Mouse (Mus musculus) WW6 (cell line): ENCODE data around the gene Riok2.
A peak's percentile ranks its signal among the peaks of the same experiment; 100 is the strongest.
"Not testable (repeated sequence)": the region's sequence is repeated elsewhere in the genome, so short reads cannot be mapped to it uniquely, and the experiment has no call there.

Experiments used
- DNase-seq: peaks from one replicate; pipeline ENCODE4 v3.0.0-alpha.2; 2013; ENCODE audit warnings: low read depth, low spot score

The Riok2 gene

DNA sequence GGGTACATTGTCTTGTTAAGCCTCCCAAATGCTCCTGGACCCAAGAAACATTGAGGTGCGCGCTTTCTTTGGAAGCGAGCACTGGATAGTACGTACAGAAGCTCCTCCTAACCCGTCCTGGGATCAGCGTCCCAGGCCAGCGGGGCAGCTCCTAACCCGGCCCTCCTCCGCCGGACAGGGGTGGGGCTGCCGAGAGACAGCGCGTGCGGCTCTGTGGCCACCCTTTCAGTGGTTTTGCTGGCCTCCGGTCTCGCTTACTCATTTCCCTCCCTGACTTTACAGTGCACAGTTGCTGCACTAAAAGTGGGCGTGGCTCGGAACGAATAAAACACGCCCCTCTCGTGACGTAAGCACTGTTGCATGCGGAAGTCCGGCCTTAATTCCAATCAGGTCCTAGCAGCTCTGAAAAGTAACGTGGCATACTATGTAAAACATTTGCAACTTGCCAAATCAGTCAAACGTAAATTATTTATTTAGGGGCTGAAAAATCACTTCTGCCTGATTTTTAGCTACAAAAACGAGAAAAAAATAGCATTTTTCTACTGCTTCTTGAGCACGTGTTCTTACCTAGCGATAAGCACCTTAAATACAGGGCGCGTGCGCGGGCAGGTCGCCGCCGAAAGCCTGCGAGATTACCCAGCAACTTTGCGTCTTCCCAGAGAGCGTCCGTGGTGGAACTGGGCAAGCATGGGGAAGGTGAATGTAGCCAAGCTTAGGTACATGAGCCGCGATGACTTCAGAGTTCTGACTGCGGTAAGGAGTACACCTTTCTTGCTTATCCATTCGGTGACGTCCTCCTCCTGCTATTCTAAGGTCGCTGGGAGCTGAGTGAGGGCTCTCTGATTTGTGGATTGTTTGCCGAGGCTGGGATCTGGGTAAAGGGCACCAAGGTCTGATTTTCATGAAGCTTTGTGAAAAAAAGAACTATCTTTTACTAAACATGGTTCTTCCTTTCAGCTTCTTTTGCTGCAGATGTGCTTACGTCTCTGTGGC lies at the start of gene Riok2:
Riok2 (plus strand) TSS at position 392 of the 993 bp plus-strand sequence.
- peak; percentile 88 for DNase-seq

DNA sequence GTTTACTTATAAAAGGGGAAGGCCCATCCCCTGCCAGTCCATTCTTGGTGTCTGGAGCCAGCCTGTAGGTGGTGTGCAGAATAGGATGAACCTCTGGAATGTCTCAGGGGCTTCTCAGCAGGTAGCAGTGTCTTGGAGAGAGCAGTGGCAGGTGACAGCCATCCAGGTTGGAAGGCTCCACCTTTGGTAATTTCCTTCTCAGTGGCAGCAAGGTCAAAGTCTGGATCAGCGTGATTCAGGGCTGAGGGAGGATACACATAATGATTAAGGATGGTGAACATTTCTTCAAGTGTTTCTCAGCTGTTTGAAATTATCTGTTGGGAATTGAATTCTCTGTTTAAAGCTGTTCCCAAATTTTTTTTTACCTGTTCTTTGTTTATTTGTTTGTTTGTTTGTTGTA lies 48.1 kb upstream of the Riok2 start:
- not testable (repeated sequence) for DNase-seq

GRCm38 (mm10) chr17:17326636-17327035 lies 47.5 kb upstream of the Riok2 start:
- DNase-seq = no peak

GRCm38 (mm10) chr17:17345374-17346183 lies 28.5 kb upstream of the Riok2 start:
- not testable (repeated sequence) for DNase-seq

DNA sequence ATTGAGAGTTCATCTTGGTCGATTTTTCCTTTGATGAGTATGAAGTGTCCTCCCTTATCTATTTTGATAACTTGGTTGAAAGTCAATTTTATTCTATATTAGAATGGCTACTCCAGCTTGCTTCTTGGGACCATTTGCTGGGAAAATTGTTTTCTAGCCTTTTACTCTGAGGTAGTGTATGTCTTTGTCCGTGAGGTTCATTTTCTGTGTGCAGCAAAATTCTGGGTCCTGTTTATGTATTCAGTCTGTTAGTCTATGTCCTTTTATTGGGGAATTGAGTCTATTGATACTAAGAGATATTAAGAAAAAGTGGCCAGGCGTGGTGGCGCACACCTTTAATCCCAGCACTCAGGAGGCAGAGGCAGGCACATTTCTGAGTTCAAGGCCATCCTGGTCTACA lies 27.8 kb upstream of the Riok2 start:
- not testable (repeated sequence) for DNase-seq

GRCm38 (mm10) chr17:17373550-17373917 lies 575 bp upstream of the Riok2 start:
- no peak for DNase-seq

GRCm38 (mm10) chr17:17375581-17375980 lies 1.5 kb downstream of the Riok2 start:
- no peak for DNase-seq

DNA sequence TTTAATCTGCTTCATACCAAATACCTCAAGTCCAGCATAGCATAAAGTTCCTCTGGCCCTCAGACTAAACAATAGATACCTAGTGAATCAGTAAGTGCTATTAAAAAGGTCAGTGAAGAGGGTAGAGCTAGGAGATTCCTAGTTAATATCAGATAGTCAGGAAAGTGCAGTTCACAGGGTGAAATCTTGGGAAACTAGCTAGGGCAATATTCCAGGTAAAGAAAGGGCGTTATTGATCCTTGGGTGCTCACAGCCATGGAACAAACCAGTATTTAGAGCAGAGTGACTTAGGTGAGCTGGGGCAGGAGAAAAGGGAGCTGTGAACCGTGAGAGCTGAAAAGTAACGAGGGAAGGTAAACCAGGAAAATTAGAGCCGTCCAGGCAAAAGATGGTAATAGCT lies 9.6 kb downstream of the Riok2 start:
- no peak for DNase-seq

GRCm38 (mm10) chr17:17384502-17384901 lies 10.4 kb downstream of the Riok2 start:
- DNase-seq = no peak

GRCm38 (mm10) chr17:17386117-17386516 lies 12.0 kb downstream of the Riok2 start:
- DNase-seq = no peak

- no peak for DNase-seq
These were observed 17.7 kb downstream of the Riok2 start for GRCm38 (mm10) chr17:17391823-17392222.

GRCm38 (mm10) chr17:17392863-17393262 lies 18.8 kb downstream of the Riok2 start:
- DNase-seq = no peak

- no peak for DNase-seq
These were observed 19.2 kb downstream of the Riok2 start for GRCm38 (mm10) chr17:17393300-17393699.

GRCm38 (mm10) chr17:17394336-17394735 lies 20.2 kb downstream of the Riok2 start:
- no peak for DNase-seq

- DNase-seq = no peak
These were observed 22.8 kb downstream of the Riok2 start for GRCm38 (mm10) chr17:17396869-17397268.

- DNase-seq = no peak
These were observed 24.6 kb downstream of the Riok2 start for GRCm38 (mm10) chr17:17398664-17399063.

DNA sequence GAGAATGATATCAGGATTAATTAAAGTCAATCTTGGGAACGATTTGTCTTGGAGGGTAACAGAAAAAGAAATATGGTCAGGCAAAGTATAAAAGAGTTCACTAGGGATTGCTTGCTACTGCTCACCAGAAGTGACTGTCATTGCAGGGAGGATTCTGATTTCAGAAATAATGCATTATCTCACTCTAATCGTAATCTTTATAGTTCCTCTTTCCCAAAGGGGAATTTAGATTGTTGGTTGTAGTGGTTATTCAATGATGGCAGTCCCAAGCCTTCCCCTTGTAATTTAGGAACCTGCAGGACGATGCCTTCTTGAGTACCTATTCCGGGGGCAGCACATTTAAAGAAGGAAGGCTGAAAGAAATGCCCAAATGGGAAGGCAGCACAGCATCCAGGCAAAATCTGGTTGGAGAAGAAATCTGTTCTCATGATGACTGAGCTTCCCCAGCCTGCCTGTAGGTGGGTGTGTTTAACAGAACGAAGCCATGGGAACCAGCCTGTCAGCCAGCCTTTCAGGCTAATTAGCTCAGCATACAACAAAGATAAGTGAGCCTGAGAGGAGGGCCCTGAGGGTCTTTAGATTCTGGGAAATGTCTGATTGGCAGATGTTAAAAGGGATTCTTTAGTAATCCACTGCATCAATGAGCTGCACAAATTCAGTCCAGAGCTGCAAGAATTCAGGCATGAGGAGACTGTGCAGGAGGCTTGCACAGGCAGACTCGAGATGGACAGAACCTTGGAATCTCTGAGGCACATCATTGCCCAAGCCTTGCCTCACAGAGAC lies 28.3 kb downstream of the Riok2 start, which contains the start of gene Lix1:
Lix1 (plus strand) TSS at position 451 of the 783 bp plus-strand sequence.
- DNase-seq = no peak

- DNase-seq = no peak
These were observed 28.9 kb downstream of the Riok2 start for GRCm38 (mm10) chr17:17403038-17403437.

- DNase-seq = no peak
These were observed 29.5 kb downstream of the Riok2 start for GRCm38 (mm10) chr17:17403578-17404112.

DNA sequence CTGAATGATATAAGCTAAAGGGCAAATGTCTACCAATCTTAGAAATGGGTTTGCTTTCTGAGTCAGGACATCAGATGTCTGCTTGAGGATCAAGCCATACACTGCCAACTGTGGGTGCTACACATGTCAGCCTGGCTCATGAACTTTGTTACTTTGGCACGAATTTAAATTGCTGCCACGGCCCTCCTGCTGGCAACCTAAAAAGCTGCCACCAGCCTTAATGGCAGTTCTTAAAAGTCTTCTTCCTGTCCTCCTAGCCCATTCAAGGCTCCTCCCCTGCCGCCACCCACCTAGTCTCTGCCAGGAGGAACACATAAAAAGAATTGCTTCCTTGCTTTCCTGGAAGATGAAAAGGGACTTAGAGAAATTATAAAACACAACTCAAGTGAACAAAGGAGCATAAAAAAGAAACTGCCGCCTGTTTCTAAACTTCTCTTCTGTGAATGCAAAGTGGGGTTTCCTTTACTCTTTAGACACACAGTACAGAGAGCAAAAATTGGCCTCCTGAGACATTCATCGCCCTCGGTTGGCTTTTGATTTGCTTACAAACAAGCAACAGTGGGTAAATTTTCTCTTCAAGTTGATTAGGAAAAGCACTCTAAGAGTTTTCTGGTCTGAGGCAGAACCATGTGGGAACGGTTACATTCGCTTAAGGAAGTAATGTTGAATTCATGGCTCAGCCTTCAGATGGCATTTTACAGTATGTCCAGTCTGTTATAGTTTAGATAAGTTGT lies 30.9 kb downstream of the Riok2 start:
- DNase-seq = no peak

DNA sequence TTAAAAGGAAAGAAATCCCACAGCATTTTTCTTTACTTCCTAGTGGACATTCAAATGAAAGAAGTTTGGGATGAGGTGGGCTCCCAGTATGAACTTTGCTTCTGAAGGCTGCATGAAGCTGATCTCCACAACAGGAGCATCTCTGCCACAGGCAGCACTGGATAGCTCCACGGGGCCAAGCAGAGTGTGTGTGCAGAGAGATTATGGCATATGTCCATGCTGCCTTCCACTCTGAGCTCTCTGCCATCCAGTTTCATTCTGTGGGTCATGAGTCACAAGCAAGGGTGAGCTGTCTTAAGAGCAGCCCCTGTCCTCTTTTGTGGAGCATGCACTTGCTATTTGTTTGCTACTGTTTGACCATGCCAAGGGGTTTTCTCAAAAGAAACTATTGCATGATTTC lies 31.5 kb downstream of the Riok2 start:
- no peak for DNase-seq
